Mouse (Mus musculus) thymus, postnatal 36 days (tissue): ENCODE results near the gene Tmem119.

Source experiments
- DNase-seq, 2 experiments: peaks; one replicate each; pipeline ENCODE4 v3.0.0; 2022; ENCODE audit warnings: mixed read lengths in 2 of 2

Tmem119 gene

GRCm38 (mm10) chr5:113800280-113800679, at the start of gene Tmem119:
Gene Tmem119 (minus strand): TSS chr5:113800516.
- no peak for DNase-seq

GRCm38 (mm10) chr5:113847636-113848035, 47.3 kb upstream of the Tmem119 start:
- no peak for DNase-seq

- no peak for DNase-seq
These were observed 46.3 kb upstream of the Tmem119 start for GRCm38 (mm10) chr5:113846656-113847055.

- DNase-seq = no peak
These were observed 45.3 kb upstream of the Tmem119 start for GRCm38 (mm10) chr5:113845627-113846026.

DNA sequence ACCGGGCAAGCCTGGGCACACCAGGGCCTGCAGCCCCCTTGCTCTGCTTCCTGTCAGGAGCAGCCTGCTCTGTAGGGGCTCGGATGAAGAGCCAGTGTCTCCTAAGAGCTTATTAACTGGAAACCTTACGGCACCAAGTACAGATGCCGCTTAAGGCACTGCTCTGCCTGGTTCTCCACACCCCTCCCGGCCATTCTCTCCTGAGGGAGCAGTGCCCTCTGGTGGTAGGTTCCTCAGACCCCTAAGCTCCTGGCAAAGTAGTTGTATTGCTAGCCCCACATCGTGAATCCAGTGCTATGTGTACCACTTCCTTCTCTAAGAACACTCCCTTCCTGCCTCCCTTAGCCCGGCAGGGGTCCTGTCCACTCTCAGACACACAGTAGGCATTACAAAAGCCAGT, 44.4 kb upstream of the Tmem119 start:
- peak; percentile 87 to 89 for DNase-seq

- DNase-seq = no peak
These were observed 43.8 kb upstream of the Tmem119 start for GRCm38 (mm10) chr5:113844106-113844505.

GRCm38 (mm10) chr5:113842906-113843305, 42.6 kb upstream of the Tmem119 start:
- no peak for DNase-seq

- DNase-seq = no peak
These were observed 41.9 kb upstream of the Tmem119 start for GRCm38 (mm10) chr5:113842244-113842643.

GRCm38 (mm10) chr5:113841243-113842225, 41.2 kb upstream of the Tmem119 start:
- DNase-seq = no peak

- DNase-seq = no peak
These were observed 40.1 kb upstream of the Tmem119 start for GRCm38 (mm10) chr5:113840443-113840842.

DNA sequence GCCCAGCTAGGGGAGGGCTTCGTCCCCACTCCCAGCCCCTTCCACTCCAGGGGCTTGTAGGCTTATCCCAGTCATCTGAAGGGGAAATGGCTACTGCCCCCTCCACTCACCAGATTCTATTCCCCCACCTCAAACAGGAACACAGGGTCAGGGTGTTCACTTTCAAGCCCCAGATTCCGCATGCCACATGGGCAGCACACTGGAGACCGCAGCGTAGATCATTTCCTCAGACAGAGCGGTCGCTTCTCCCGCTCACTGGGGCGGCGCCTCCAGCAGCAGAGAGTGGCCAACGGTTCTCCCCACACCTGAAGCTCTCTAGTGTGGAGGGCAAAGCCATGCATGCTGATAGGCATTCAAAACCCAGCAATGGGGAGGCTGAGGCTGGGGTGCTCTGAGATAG, 36.6 kb upstream of the Tmem119 start:
- DNase-seq = peak; percentile 49 to 56

GRCm38 (mm10) chr5:113833316-113833947, 33.1 kb upstream of the Tmem119 start:
- peak; percentile 47 to 65 for DNase-seq

DNA sequence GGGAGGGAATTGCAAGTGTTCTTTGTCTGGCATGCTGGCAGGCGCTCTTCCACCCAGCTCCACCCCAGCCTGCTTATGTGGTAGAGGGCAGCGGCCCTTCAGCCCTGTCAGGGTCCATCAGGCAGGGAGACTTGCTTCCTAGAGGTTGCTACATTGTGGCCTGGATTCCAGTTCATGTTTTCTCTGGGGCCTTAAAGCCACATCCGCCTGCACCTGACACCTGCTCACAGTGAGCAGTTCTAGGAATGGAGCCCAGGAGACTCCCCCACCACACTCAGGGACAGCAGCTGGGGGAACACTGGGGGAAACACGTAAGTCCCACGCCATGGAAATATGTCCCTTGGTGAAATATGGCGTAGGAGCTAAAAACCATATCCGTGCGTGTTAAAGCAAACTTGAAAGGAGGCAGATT, 32.2 kb upstream of the Tmem119 start, which contains the start of gene Selplg:
TSS of gene Selplg (minus strand) at position 155 of the 412 bp plus-strand sequence.
- peak; percentile 84 to 90 for DNase-seq

GRCm38 (mm10) chr5:113831741-113832140, 31.4 kb upstream of the Tmem119 start:
- DNase-seq = peak in 1 of 2 experiments; percentile 47

- no peak for DNase-seq
These were observed 30.5 kb upstream of the Tmem119 start for GRCm38 (mm10) chr5:113830796-113831195.

DNA sequence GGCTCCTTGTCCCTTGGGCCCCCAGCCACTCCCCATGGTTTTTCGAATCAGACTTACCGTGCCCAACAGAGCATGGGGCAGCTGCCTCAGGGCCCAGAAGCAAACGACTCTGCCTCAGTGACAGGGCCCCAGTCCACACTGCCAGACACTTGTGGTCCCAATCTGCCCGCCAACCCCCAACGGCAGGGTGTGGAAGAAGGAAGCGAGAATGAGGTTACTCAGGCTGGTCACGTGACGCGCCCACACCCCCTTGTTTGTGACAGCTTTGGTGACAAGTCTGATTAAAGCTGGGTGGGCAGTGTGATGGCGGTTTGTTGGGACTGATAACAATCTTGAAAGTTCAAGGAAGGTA, 30.0 kb upstream of the Tmem119 start:
- peak; percentile 93 to 95 for DNase-seq

- no peak for DNase-seq
These were observed 29.4 kb upstream of the Tmem119 start for GRCm38 (mm10) chr5:113829566-113830291.

DNA sequence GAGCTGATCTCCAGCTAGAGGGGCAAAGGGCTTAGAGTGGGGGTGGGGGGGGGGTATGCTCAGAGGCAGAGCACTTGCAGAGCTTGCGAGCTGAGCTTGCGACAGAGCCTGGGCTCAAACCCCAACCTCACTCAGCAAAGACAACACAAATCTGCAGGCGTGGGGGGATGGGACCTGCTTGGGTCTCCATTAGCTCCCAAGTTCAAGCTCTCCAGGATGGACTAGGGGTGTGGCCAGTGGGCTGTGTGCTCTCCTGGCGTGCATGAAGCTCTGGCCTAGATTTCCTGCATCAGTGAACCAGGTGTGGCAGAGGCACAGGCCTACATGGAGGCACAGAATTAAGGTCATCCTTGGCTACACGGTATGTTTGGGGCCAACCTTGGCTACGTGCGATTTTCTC, 28.2 kb upstream of the Tmem119 start:
- DNase-seq = peak; percentile 63 to 76

DNA sequence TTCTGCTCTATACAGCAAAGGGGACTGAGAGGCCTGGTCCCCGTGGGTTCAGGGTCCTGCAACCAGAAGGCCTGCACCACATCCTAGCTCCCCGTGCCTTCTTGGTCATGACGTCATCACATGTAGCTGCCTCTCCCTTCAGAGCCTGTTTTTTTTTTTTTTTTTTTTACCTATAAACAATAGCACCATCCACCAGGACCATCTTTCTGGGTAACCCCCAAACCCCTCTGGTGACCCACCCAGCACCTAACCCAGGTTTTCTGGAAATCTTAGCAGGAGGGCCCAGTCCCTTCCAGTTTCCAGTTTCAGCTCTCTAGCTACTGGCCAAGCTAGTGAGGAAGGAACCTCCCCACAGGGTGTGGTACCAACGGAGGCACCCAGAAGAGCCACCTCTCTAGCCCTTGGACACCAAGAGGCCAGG, 27.7 kb upstream of the Tmem119 start:
- no peak for DNase-seq

DNA sequence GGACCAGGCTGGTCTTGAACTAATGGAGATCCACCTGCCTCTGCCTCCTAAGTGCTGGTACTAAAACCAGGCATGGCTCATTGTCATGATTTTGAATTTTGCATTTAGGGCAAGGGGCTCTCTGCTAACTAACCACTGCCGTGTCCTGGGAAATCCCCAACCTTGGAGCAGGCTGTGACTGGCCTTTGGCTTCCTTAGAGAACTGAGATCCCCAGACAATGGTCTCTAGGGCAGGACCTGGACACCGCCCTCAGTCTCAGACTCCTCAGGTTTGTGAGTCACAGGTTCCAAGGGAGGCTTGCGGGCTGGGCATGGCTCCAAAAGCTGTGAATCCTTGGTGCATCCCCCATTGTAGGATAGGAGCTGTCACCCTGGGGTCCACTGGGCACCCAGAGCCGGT, 26.3 kb upstream of the Tmem119 start:
- DNase-seq = no peak

DNA sequence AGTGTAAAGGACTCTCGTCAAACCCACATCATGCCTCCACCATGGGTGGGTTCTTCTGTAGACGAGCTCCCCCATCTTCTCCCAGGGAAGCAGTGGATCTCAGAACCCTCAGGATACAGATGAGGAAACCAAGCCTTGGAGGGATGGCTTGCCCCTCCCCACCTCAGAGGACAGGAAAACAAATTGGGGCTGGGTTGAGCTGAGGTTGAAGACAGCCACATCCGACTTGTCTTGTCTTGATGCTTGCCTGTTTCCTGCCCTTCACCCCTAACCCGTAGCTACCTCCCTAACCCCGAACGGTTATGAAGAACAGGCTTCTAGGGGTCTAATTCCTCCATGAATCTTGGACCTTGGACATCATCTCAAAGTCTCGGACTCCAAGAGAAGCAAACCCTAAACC, 25.2 kb upstream of the Tmem119 start:
- DNase-seq = peak; percentile 55 to 73

DNA sequence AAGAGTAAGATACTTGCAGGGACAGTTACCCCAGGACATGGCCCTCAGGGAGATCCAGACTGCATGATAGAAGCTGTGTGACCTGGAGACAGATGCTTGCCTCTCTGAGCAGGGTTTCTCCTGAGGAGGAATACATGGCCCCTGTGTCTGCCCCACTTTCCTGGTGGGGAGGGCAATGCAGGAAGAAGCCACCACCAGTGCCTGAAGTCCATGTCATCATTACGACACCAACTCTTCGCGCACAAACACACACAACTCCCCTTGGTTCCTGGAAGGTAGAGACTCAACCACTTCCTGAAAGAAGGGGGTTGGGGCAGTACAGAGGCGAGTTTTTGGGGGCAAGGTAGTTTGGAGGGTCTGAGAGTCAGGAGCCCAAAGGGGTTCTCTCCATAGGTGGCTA, 23.9 kb upstream of the Tmem119 start:
- peak in 1 of 2 experiments; percentile 70 for DNase-seq

DNA sequence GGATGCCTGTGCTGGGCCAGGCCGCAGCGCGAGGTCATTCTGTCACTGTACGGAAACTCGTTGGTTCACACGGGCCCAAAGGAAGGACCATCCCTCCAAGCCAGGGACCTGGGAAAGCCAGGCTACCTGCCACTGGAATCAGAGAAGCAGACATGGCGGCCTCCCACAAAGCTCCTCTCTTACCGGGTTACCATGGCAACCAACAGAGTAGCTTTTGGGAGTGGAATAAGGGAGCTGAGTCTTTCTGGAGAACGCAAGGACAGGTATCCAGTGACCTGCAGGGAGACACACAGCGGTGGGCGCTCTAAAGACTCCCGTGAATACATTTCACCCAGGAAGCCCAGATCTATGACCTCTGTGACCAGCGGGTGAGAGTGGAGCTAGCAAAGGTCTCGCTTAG, 18.3 kb upstream of the Tmem119 start:
- no peak for DNase-seq
